Mouse (Mus musculus) ES-E14 (cell line): Measurements from ENCODE around the gene Efcab9. TPM values are rescaled to one million over a fixed set of nuclear protein-coding genes. Genes with fewer than 3 reads are reported as not detected.

Experiments used
- DNase-seq: peaks from one replicate; pipeline ENCODE4 v3.0.0-alpha.2; 2013; ENCODE audit warnings: low read depth, low spot score
- H3K27ac ChIP-seq: 2 replicates; pipeline ENCODE4 v1.5.1; 2012; ENCODE audit warnings: low read depth, mild to moderate bottlenecking, low read length, moderate library complexity, mixed read lengths; ENCODE audit not compliant: poor library complexity, insufficient read depth, severe bottlenecking
- H3K36me3 ChIP-seq: 2 replicates; pipeline ENCODE4 v1.6.1; 2012; ENCODE audit warnings: mild to moderate bottlenecking, low read length, moderate library complexity, mixed read lengths; ENCODE audit not compliant: control insufficient read depth, poor library complexity, insufficient read depth, severe bottlenecking
- H3K4me1 ChIP-seq, 2 experiments: fragments of 150-350 bp in 1 of 2; sonication (generic) in 1 of 2; 2 replicates each; pipeline ENCODE4 v1.6.1; 2012; ENCODE audit warnings: low read length in 2 of 2, mild to moderate bottlenecking in 1 of 2, mixed read lengths in 1 of 2; ENCODE audit not compliant: control insufficient read depth in 2 of 2, insufficient read depth in 2 of 2, poor library complexity in 1 of 2
- H3K4me3 ChIP-seq, 2 experiments: fragments of 150-350 bp in 1 of 2; sonication (generic) in 1 of 2; 2 replicates each; pipeline ENCODE4 v1.5.1; 2012; ENCODE audit warnings: low read length in 2 of 2, low read depth in 1 of 2, mild to moderate bottlenecking in 1 of 2, mixed read lengths in 1 of 2; ENCODE audit not compliant: insufficient read depth in 1 of 2, poor library complexity in 1 of 2, severe bottlenecking in 1 of 2
- H3K9ac ChIP-seq: 2 replicates; pipeline ENCODE4 v1.6.1; 2012; ENCODE audit warnings: low read depth, mild to moderate bottlenecking, low read length, mixed read lengths; ENCODE audit not compliant: poor library complexity, insufficient read depth, severe bottlenecking
- H3K9me3 ChIP-seq: fragments of 150-350 bp; sonication (generic); 2 replicates; pipeline ENCODE4 v1.6.1; 2012; ENCODE audit warnings: low read depth, mild to moderate bottlenecking, low read length; ENCODE audit not compliant: control insufficient read depth, insufficient read depth
- CHD2 ChIP-seq: IDR thresholded peaks from 2 replicates; pipeline ENCODE4 v1.6.1; 2014; ENCODE audit warnings: mild to moderate bottlenecking, low read depth, low read length, inconsistent platforms
- HCFC1 ChIP-seq: IDR thresholded peaks from 2 replicates; pipeline ENCODE4 v1.6.1; 2012; ENCODE audit warnings: low read length, inconsistent platforms, borderline replicate concordance; ENCODE audit not compliant: insufficient read depth
- MAFK ChIP-seq: IDR thresholded peaks from 2 replicates; pipeline ENCODE4 v1.6.1; 2014; ENCODE audit warnings: mild to moderate bottlenecking, low read depth, low read length, inconsistent platforms; ENCODE audit not compliant: insufficient read depth
- ZC3H11A ChIP-seq: IDR thresholded peaks from 2 replicates; pipeline ENCODE4 v1.6.1; 2012; ENCODE audit warnings: low read depth, mild to moderate bottlenecking, inconsistent platforms, low read length, borderline replicate concordance
- ZNF384 ChIP-seq: IDR thresholded peaks from 2 replicates; pipeline ENCODE4 v1.6.1; 2012; ENCODE audit warnings: low read depth, low read length, inconsistent platforms
- in situ Hi-C, 2 experiments: fragments of 600-800 bp; cut with MboI; formaldehyde crosslinking; loops; one replicate each; pipeline ENCODE4 v1.15.1; 2025; ENCODE audit warnings: low sequenced_read_pairs in 2 of 2, inconsistent platforms in 1 of 2; ENCODE audit not compliant: unreplicated experiment in 2 of 2
- total RNA-seq: library from RNA; depleted of rRNA; stranded (reverse); fragments of 300-350 nt; gene quantifications from 2 replicates; pipeline ENCODE4 v1.2.3, GENCODE M21; 2012; rRNA removed

Gene Efcab9
- total RNA-seq, 1 experiment: 0.40 TPM

- in situ Hi-C loops: no loop called here
- TF ChIP-seq ZC3H11A: no peak
- no peak for TF ChIP-seq ZNF384
- no peak for TF ChIP-seq CHD2
- TF ChIP-seq MAFK: no peak
- TF ChIP-seq HCFC1: no peak
- H3K36me3 ChIP-seq: no peaks in the 10 kb centered on the region
Measured at GRCm38 (mm10) chr11:32486621-32487020, 45.3 kb downstream of the Efcab9 start.

GRCm38 (mm10) chr11:32485290-32485689 is 46.6 kb downstream of the Efcab9 start:
- no peak for DNase-seq
- H3K36me3 ChIP-seq: no peaks in the 10 kb centered on the region
- no peak overlapping the region for H3K4me3 ChIP-seq
- H3K9me3 ChIP-seq: no peaks in the 10 kb centered on the region
- in situ Hi-C loops: no loop called here
- TF ChIP-seq HCFC1: no peak
- H3K9ac ChIP-seq: no peak overlapping the region
- H3K27ac ChIP-seq: no peak overlapping the region
- no peaks in the 10 kb centered on the region for H3K4me1 ChIP-seq

More at GRCm38 (mm10) chr11:32486621-32487020, 45.3 kb downstream of the Efcab9 start:
- H3K4me1 ChIP-seq: no peaks in the 10 kb centered on the region
- no peaks in the 10 kb centered on the region for H3K9me3 ChIP-seq
- no peak for DNase-seq
- no peak overlapping the region for H3K4me3 ChIP-seq
- no peak overlapping the region for H3K27ac ChIP-seq
- no peak overlapping the region for H3K9ac ChIP-seq

- Histone ChIP-seq H3K27ac (no peak overlapping the region), H3K4me1 (no peaks in the 10 kb centered on the region), H3K9me3 (no peaks in the 10 kb centered on the region), H3K36me3 (no peaks in the 10 kb centered on the region), H3K4me3 (no peak overlapping the region), H3K9ac (no peak overlapping the region)
- in situ Hi-C loops: no loop called here
- TF ChIP-seq CHD2 (no peak), HCFC1 (no peak), MAFK (no peak), ZC3H11A (no peak), ZNF384 (no peak)
- DNase-seq: no peak
Measured at GRCm38 (mm10) chr11:32481525-32481924, 50.4 kb downstream of the Efcab9 start.

GRCm38 (mm10) chr11:32475487-32476236 is 56.2 kb downstream of the Efcab9 start:
- H3K27ac ChIP-seq: no peak overlapping the region
- TF ChIP-seq MAFK (no peak), ZNF384 (no peak), ZC3H11A (no peak)
- H3K4me3 ChIP-seq: no peak overlapping the region
- H3K36me3 ChIP-seq: no peaks in the 10 kb centered on the region
- DNase-seq: no peak
- no peaks in the 10 kb centered on the region for H3K9me3 ChIP-seq
- H3K4me1 ChIP-seq: no peaks in the 10 kb centered on the region
- no peak overlapping the region for H3K9ac ChIP-seq
- in situ Hi-C loops: no loop called here

- in situ Hi-C loops: no loop called here
- Histone ChIP-seq H3K9ac (no peak overlapping the region), H3K9me3 (no peaks in the 10 kb centered on the region), H3K36me3 (no peaks in the 10 kb centered on the region), H3K4me3 (no peak overlapping the region), H3K4me1 (no peaks in the 10 kb centered on the region), H3K27ac (no peak overlapping the region)
- DNase-seq: no peak
- TF ChIP-seq MAFK (no peak), CHD2 (no peak), HCFC1 (no peak), ZC3H11A (no peak), ZNF384 (no peak)
Measured at GRCm38 (mm10) chr11:32474725-32475124, 57.2 kb downstream of the Efcab9 start.

Other genes starting within 250 kb of the Efcab9 start
- not detected in 2 replicates for gene Hba-a1, start 248.6 kb downstream of the Efcab9 start, total RNA-seq
- 0.80 TPM in 1 of 2 replicates, not detected in the other for gene Hbq1b, start 245.1 kb downstream of the Efcab9 start, total RNA-seq
- gene Hba-a2, start 235.6 kb downstream of the Efcab9 start, total RNA-seq: 1.1 TPM in 1 of 2 replicates, not detected in the other
- 0.95 TPM in 1 of 2 replicates, not detected in the other for gene Hbq1a, start 232.0 kb downstream of the Efcab9 start, total RNA-seq
- 3.2 and 6.8 TPM in 2 replicates for gene Sh3pxd2b, start 184.3 kb downstream of the Efcab9 start, total RNA-seq
- gene Ubtd2, start 76.7 kb downstream of the Efcab9 start, total RNA-seq: 15.2 and 18.3 TPM in 2 replicates
- gene Stk10, start 1.2 kb upstream of the Efcab9 start, total RNA-seq: 8.3 and 9.8 TPM in 2 replicates
- 37.7 and 45.8 TPM in 2 replicates for gene Fbxw11, start 110.6 kb upstream of the Efcab9 start, total RNA-seq